Mouse (Mus musculus): ENCODE data around the gene Tinf2.

The Tinf2 gene

DNA sequence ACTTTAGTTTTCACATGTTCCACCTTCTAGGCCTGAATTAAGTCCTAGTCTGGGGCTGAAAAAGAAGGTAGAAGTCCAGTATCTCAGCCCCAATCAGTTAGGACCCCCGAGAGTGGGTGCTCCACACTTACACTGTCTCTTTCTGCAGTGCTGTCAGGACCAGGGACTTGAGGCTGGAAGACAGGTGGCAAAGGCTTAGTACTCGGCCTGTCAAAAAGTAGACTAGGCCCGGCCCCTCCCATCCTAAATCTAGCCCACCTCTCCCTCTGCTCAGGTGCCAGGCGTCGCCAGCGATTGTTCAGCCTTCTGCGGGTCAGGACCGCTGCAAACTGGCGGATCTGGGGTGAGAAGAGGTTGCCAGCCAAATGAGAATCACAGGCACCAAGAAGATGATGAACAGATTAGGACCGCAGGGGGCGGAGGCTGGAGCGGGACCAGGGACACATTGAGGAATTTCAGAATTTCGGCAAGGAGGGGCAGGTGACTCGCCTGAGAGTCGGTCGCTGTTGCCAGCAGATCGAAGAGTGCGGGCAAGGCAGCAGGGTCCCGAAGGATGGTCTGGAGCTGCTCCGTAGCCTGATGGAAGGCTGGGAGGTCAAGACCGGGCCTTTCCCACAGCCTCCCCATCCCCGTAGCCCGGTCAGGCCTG, 46.6 kb downstream of the Tinf2 start:
- DNase-seq: no peak

DNA sequence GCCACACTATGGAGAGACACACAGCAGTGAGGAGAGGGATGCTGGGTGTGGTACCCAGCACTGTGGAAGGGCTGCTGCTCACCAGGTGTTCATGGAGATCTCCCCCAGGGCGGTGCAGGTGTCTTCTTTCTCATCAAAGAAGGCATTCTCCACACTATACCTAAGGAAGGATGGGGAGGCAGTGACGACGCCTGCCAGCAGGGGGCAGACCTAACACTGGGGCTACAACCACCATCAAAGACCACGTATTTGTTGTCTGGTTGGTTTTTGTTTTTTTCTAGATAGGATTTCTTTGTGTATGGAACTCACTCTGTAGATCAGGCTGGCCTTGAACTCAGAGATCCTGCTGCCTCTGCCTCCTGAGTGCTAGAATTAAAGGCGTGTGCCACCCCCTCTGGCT, 52.3 kb downstream of the Tinf2 start:
- DNase-seq: peak; percentile 76 to 81

- DNase-seq: no peak
These were observed 53.4 kb downstream of the Tinf2 start for GRCm38 (mm10) chr14:55628077-55628827.

Data from thymus, postnatal 36 days (tissue).